Mouse (Mus musculus): ENCODE measurements around the gene C1qtnf12. TPM values are rescaled to one million over a fixed set of nuclear protein-coding genes. Genes with fewer than 3 reads are reported as not detected.

Gene C1qtnf12
- polyA plus RNA-seq, 3 experiments from 2014 or later, result 3.0 to 6.9 (median 5.6) TPM

DNA sequence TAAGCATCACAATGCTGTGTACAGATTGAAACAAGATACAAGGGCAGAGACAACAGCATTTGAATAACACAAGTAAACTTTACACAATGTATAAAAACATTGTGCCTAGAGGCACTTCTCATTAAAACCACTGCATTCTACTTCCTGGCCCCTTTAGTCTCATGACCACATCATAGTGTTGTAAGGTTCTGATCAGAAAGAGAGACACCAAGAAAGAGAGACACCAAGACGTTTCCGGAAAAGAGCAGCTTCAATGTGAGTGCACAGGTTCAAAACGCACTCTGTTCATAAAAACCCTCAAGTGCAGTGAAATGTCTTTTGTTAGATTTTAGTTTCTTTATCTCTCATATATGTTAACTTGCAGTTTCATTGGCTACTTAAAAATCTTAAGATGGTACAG, 42.0 kb downstream of the C1qtnf12 start:
- ATAC-seq, result peak; percentile 89

DNA sequence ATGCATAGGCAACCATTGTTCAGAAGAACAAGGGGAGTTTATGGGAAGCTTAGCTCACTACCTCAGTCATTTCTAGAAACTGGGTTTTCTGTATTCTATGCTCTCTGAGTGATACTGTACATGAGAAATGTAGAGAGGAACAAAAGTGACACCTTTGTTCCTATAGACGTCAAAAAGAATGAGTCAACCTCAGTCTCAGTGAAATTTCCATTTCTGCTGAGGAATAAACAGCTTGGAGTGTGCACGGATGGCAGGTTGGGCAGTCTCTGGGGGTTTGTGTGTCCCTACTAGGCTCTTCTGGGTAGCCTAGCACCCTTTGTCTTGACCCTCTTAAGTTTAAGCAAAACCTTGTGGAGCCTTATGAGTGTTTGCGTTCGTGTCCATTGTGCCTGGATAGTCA, 46.3 kb downstream of the C1qtnf12 start:
- peak; percentile 41 for ATAC-seq

DNA sequence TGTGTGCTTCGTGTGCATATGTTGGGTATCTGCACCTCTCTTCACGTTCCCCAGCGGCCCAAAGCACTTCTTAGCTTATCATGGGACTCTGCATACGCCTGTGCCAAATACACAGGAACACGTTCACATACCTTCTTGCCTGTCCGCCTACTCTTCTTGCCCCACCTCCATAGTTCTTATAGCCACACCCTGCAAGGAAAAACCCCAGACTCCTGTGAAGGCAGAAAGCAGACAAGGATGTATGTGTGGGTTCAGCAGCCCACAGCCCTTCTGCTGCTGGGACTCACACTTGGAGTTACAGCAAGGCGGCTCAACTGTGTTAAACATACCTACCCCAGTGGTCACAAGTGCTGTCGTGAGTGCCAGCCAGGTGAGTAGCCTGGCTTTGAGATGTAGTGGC, 51.5 kb downstream of the C1qtnf12 start, which contains the start of gene Tnfrsf4:
Gene Tnfrsf4, plus strand, starts transcription at position 207 of the 400 bp plus-strand sequence.
- ATAC-seq, result peak; percentile 83

DNA sequence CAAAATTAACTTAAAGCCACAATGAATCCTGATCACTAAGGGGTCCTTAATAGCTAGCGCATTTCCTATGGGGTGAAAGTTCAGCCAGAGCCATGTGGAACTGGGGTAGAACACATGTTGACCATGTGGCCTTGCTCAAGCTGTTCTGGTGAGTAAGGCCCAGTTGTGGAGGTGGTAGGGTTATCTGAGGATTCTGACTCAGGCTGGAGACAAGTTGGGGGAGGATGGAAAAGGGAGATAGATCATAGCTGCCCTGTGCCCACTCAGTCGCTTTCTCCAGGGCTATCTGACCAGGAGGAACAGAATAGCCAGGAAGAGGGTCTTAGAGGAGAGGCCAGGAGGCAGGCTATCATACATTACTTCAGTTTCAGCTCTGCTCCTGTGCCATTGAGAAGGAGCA, 52.3 kb downstream of the C1qtnf12 start:
- no peak for ATAC-seq

Other genes starting within 250 kb of the C1qtnf12 start
- gene Tmem240, start 227.5 kb upstream of the C1qtnf12 start, polyA plus RNA-seq (2017; shearing (Covaris generic)), result under 1 TPM; 0.13 to 0.16 (median 0.13) TPM
- gene Atad3a, start 201.2 kb upstream of the C1qtnf12 start, polyA plus RNA-seq (2017; shearing (Covaris generic)), result 10 to 100 TPM in 2 of 3 experiments, 1 to 10 TPM in 1; 9.8 to 27.2 (median 21.7) TPM
- gene Vwa1, start 187.6 kb upstream of the C1qtnf12 start, polyA plus RNA-seq (2017; shearing (Covaris generic)), result under 1 TPM in 1 of 3 experiments, not detected in 2; 0.09 TPM
- gene Tmem88b, start 176.4 kb upstream of the C1qtnf12 start, polyA plus RNA-seq (2017; shearing (Covaris generic)), result not detected
- gene Ankrd65, start 171.9 kb upstream of the C1qtnf12 start, polyA plus RNA-seq (2017; shearing (Covaris generic)), result not detected
- gene Mrpl20, start 159.4 kb upstream of the C1qtnf12 start, polyA plus RNA-seq (2017; shearing (Covaris generic)), result 100 to 1,000 TPM; 105 to 200 (median 117) TPM
- 100 to 1,000 TPM in 2 of 3 experiments, 10 to 100 TPM in 1; 83.8 to 128 (median 117) TPM for gene Ccnl2, start 149.8 kb upstream of the C1qtnf12 start, polyA plus RNA-seq (2017; shearing (Covaris generic))
- gene Aurkaip1, start 131.0 kb upstream of the C1qtnf12 start, polyA plus RNA-seq (2017; shearing (Covaris generic)), result 100 to 1,000 TPM; 206 to 219 (median 211) TPM
- gene Mxra8, start 122.6 kb upstream of the C1qtnf12 start, polyA plus RNA-seq (2017; shearing (Covaris generic)), result 10 to 100 TPM in 2 of 3 experiments, under 1 TPM in 1; 0.69 to 18.3 (median 16.4) TPM
- gene Dvl1, start 114.9 kb upstream of the C1qtnf12 start, polyA plus RNA-seq (2017; shearing (Covaris generic)), result 1 to 10 TPM; 2.0 to 3.8 (median 3.5) TPM
- under 1 TPM; 0.16 to 0.40 (median 0.30) TPM for gene Tas1r3, start 99.0 kb upstream of the C1qtnf12 start, polyA plus RNA-seq (2017; shearing (Covaris generic))
- 10 to 100 TPM; 14.2 to 19.2 (median 19.1) TPM for gene Cptp, start 92.9 kb upstream of the C1qtnf12 start, polyA plus RNA-seq (2017; shearing (Covaris generic))
- gene Ints11, start 92.8 kb upstream of the C1qtnf12 start, polyA plus RNA-seq (2017; shearing (Covaris generic)), result 10 to 100 TPM; 81.9 to 88.2 (median 86.6) TPM
- 10 to 100 TPM; 14.1 to 20.3 (median 15.8) TPM for gene Pusl1, start 70.5 kb upstream of the C1qtnf12 start, polyA plus RNA-seq (2017; shearing (Covaris generic))
- gene Acap3, start 70.5 kb upstream of the C1qtnf12 start, polyA plus RNA-seq (2017; shearing (Covaris generic)), result 1 to 10 TPM; 4.0 to 9.1 (median 5.8) TPM
- gene Ube2j2, start 18.5 kb upstream of the C1qtnf12 start, polyA plus RNA-seq (2017; shearing (Covaris generic)), result 10 to 100 TPM; 19.3 to 30.8 (median 29.6) TPM
- gene B3galt6, start 30.3 kb downstream of the C1qtnf12 start, polyA plus RNA-seq (2017; shearing (Covaris generic)), result 1 to 10 TPM in 1 of 3 experiments, under 1 TPM in 2; 0.63 to 1.0 (median 0.90) TPM
- 100 to 1,000 TPM; 489 to 506 (median 496) TPM for gene Sdf4, start 30.6 kb downstream of the C1qtnf12 start, polyA plus RNA-seq (2017; shearing (Covaris generic))
- gene Tnfrsf4, start 51.5 kb downstream of the C1qtnf12 start, polyA plus RNA-seq (2017; shearing (Covaris generic)), result 100 to 1,000 TPM; 682 to 810 (median 720) TPM
- gene Tnfrsf18, start 63.8 kb downstream of the C1qtnf12 start, polyA plus RNA-seq (2017; shearing (Covaris generic)), result 100 to 1,000 TPM; 603 to 779 (median 637) TPM
- 1 to 10 TPM in 1 of 3 experiments, under 1 TPM in 2; 0.26 to 1.1 (median 0.55) TPM for gene Ttll10, start 97.1 kb downstream of the C1qtnf12 start, polyA plus RNA-seq (2017; shearing (Covaris generic))
- gene 9430015G10Rik, start 147.7 kb downstream of the C1qtnf12 start, polyA plus RNA-seq (2017; shearing (Covaris generic)), result 10 to 100 TPM in 2 of 3 experiments, 1 to 10 TPM in 1; 8.6 to 32.7 (median 20.0) TPM
- not detected for gene Rnf223, start 168.2 kb downstream of the C1qtnf12 start, polyA plus RNA-seq (2017; shearing (Covaris generic))
- 1 to 10 TPM; 2.2 to 4.3 (median 4.2) TPM for gene Agrn, start 235.2 kb downstream of the C1qtnf12 start, polyA plus RNA-seq (2017; shearing (Covaris generic))
- gene Isg15, start 238.5 kb downstream of the C1qtnf12 start, polyA plus RNA-seq (2017; shearing (Covaris generic)), result 10 to 100 TPM; 34.7 to 48.9 (median 41.6) TPM
- 1 to 10 TPM; 2.9 to 5.3 (median 3.2) TPM for gene AW011738, start 241.0 kb downstream of the C1qtnf12 start, polyA plus RNA-seq (2017; shearing (Covaris generic))

Measured in inflammation-experienced regulatory T-cells, adult 6 months (primary cell).